Mouse (Mus musculus) lung, postnatal 0 days (tissue): Measurements from ENCODE around the gene Gale. TPM values are rescaled to one million over a fixed set of nuclear protein-coding genes. Genes with fewer than 3 reads are reported as not detected.
"Not testable (repeated sequence)": the region's sequence is repeated elsewhere in the genome, so short reads cannot be mapped to it uniquely, and the experiment has no call there.

Source experiments
- ATAC-seq: fragments of 200-750 bp; cut with Nextera tagmentation; 2 replicates; pipeline ENCODE4 v1.8.0; 2017; ENCODE audit warnings: moderate library complexity
- DNase-seq: peaks from one replicate; pipeline ENCODE4 v3.0.0-alpha.2; 2016; ENCODE audit warnings: low spot score
- H3K27ac ChIP-seq: fragments of 300-500 bp; sonication (generic); 2 replicates; pipeline ENCODE4 v1.5.1; 2014; ENCODE audit warnings: antibody characterized with exemption, mild to moderate bottlenecking, low read length, mixed read lengths
- H3K27me3 ChIP-seq: fragments of 300-500 bp; sonication (generic); replicated peaks from 2 replicates; pipeline ENCODE4 v1.6.1; 2014; ENCODE audit warnings: low read length, mixed read lengths; ENCODE audit not compliant: insufficient read depth
- H3K36me3 ChIP-seq: fragments of 300-500 bp; sonication (generic); 2 replicates; pipeline ENCODE4 v1.6.1; 2014; ENCODE audit warnings: low read length, mixed read lengths; ENCODE audit not compliant: insufficient read depth
- H3K4me1 ChIP-seq: fragments of 300-500 bp; sonication (generic); 2 replicates; pipeline ENCODE4 v1.6.1; 2014; ENCODE audit warnings: antibody characterized with exemption, low read depth, low read length, mixed read lengths; ENCODE audit not compliant: insufficient read depth
- H3K4me2 ChIP-seq: fragments of 300-500 bp; sonication (generic); replicated peaks from 2 replicates; pipeline ENCODE4 v1.6.1; 2014; ENCODE audit warnings: low read depth, mild to moderate bottlenecking, low read length, moderate library complexity, mixed read lengths
- H3K4me3 ChIP-seq: fragments of 300-500 bp; sonication (generic); 2 replicates; pipeline ENCODE4 v1.5.1; 2014; ENCODE audit warnings: low read depth, low read length
- H3K9ac ChIP-seq: fragments of 300-500 bp; sonication (generic); replicated peaks from 2 replicates; pipeline ENCODE4 v1.6.1; 2014; ENCODE audit warnings: low read depth, mild to moderate bottlenecking
- H3K9me3 ChIP-seq: fragments of 300-500 bp; sonication (generic); 2 replicates; pipeline ENCODE4 v1.6.1; 2016; ENCODE audit warnings: low read length, mixed read lengths
- CTCF ChIP-seq: IDR thresholded peaks from 2 replicates; pipeline ENCODE4 v1.5.1; 2016; ENCODE audit warnings: antibody characterized with exemption, mild to moderate bottlenecking
- EP300 ChIP-seq: IDR thresholded peaks from 2 replicates; pipeline ENCODE4 v1.6.1; 2016; ENCODE audit warnings: antibody characterized with exemption, mild to moderate bottlenecking, control low read depth
- WGBS: fragments of 180-500 bp; shearing (Covaris S2); extraction: QIAGEN DNeasy Blood & Tissue Kit; methylation state at CpG from one replicate; pipeline ENCODE4 v1.1.7; 2014; 5-methylcytosine and 5-hydroxymethylcytosine counted together
- polyA plus RNA-seq: library from polyadenylated mRNA; unstranded; fragments of >200 nt; fragmentation: Nextera tagmentation; extraction: Ambion mirVana; gene quantifications from 2 replicates; pipeline ENCODE4 v1.2.1, GENCODE M21; 2015

The Gale gene
- polyA plus RNA-seq, 1 experiment from 2014 or later, result 40.5 TPM

- no peak for ATAC-seq
- H3K4me1 ChIP-seq, result no peaks in the 10 kb centered on the region
- no peak overlapping the region for H3K27ac ChIP-seq
- no peaks in the 10 kb centered on the region for H3K9me3 ChIP-seq
- TF ChIP-seq CTCF, result no peak
- TF ChIP-seq EP300, result no peak
- no peaks in the 10 kb centered on the region; the same call in 1 of the 2 replicates for H3K36me3 ChIP-seq
- no peak for DNase-seq
- H3K4me3 ChIP-seq, result no peak overlapping the region
- WGBS, result 88% methylated on average over 7 of the region's 7 CpGs
- H3K27me3 ChIP-seq, result no peaks in the 10 kb centered on the region
- H3K4me2 ChIP-seq, result no peak overlapping the region
- no peak overlapping the region for H3K9ac ChIP-seq
Observed at GRCm38 (mm10) chr4:135938858-135939257, 24.7 kb upstream of the Gale start.

DNA sequence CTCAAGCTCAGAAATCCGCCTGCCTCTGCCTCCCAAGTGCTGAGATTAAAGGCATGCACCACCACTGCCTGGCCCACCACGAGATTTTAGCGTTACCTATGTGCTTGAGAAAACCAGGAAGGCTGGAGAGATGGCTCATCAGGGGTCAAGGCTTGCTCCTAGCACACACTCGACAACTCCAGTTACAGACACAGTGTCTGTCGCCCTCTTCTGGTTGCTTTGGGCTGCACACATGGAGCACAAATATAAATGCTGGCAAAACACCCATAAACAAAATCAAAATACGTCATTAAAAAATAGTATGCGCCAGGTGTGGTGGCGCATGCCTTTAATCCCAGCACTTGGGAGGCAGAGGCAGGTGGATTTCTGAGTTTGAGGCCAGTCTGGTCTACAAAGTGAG lies 22.5 kb upstream of the Gale start:
- H3K9ac ChIP-seq, H3K4me3 ChIP-seq, H3K36me3 ChIP-seq, H3K4me1 ChIP-seq, H3K4me2 ChIP-seq, H3K9me3 ChIP-seq, H3K27ac ChIP-seq, H3K27me3 ChIP-seq, ATAC-seq, DNase-seq: not testable (repeated sequence)
- peak; percentile 55 for TF ChIP-seq CTCF
- 83% methylated on average over 8 of the region's 8 CpGs for WGBS

GRCm38 (mm10) chr4:135942193-135942592 lies 21.3 kb upstream of the Gale start:
- H3K27ac ChIP-seq, result no peak overlapping the region
- H3K9ac ChIP-seq, result no peak overlapping the region
- no peak overlapping the region for H3K4me2 ChIP-seq
- no peak overlapping the region for H3K4me3 ChIP-seq
- H3K36me3 ChIP-seq, result no peaks in the 10 kb centered on the region; the same call in 1 of the 2 replicates
- WGBS, result 69% methylated on average over 6 of the region's 6 CpGs
- peaks cover 9% of the 10 kb centered on the region; the same call in 1 of the 2 replicates for H3K4me1 ChIP-seq
- DNase-seq (no peak), ATAC-seq (no peak)
- no peaks in the 10 kb centered on the region for H3K9me3 ChIP-seq
- H3K27me3 ChIP-seq, result no peaks in the 10 kb centered on the region
- TF ChIP-seq CTCF (no peak), EP300 (no peak)

DNA sequence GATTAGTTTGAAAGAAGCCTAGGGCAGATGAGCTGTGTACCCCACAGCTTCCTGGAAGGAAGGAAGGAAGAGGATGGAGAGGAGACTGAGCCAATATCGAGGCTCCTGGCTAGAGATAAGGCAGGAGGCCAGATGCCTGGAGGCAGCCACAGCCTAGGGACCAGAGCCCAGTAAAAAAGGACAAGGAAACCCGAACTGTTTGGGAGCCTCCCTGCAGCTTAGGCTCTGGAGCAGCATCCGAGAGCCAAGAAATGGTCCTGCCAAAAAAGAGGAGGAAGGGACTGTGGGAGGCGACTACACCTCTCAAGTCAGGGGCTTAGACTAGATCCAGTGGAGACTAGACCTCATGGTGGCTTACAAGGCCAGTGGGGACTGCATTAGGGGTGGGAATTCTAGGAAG lies 20.1 kb upstream of the Gale start:
- TF ChIP-seq CTCF (no peak), EP300 (no peak)

GRCm38 (mm10) chr4:135945706-135946105 lies 17.8 kb upstream of the Gale start:
- H3K4me2 ChIP-seq, result peak overlapping the region; percentile 75
- peak; percentile 23 for ATAC-seq
- peaks cover 14% of the 10 kb centered on the region; the same call in 1 of the 2 replicates for H3K4me1 ChIP-seq
- H3K9me3 ChIP-seq, result no peaks in the 10 kb centered on the region
- H3K27ac ChIP-seq, result peak overlapping the region; percentile 43
- peak overlapping the region; percentile 79; the same call in 1 of the 2 replicates for H3K9ac ChIP-seq
- no peaks in the 10 kb centered on the region for H3K27me3 ChIP-seq
- DNase-seq, result peak; percentile 58
- peak overlapping the region; percentile 90 for H3K4me3 ChIP-seq
- H3K36me3 ChIP-seq, result no peaks in the 10 kb centered on the region
- WGBS, result 63% methylated on average over 10 of the region's 10 CpGs
- no peak for TF ChIP-seq EP300
- TF ChIP-seq CTCF, result no peak

More for the DNA sequence above, 20.1 kb upstream of the Gale start:
- no peaks in the 10 kb centered on the region for H3K27me3 ChIP-seq
- ATAC-seq (no peak), DNase-seq (no peak)
- H3K27ac ChIP-seq, result no peak overlapping the region
- H3K9ac ChIP-seq, result no peak overlapping the region
- H3K4me2 ChIP-seq, result no peak overlapping the region
- H3K9me3 ChIP-seq, result no peaks in the 10 kb centered on the region
- H3K4me3 ChIP-seq, result no peak overlapping the region
- peaks cover 14% of the 10 kb centered on the region; the same call in 1 of the 2 replicates for H3K4me1 ChIP-seq
- WGBS, result 35% methylated on average over 4 of the region's 4 CpGs
- H3K36me3 ChIP-seq, result no peaks in the 10 kb centered on the region; the same call in 1 of the 2 replicates

DNA sequence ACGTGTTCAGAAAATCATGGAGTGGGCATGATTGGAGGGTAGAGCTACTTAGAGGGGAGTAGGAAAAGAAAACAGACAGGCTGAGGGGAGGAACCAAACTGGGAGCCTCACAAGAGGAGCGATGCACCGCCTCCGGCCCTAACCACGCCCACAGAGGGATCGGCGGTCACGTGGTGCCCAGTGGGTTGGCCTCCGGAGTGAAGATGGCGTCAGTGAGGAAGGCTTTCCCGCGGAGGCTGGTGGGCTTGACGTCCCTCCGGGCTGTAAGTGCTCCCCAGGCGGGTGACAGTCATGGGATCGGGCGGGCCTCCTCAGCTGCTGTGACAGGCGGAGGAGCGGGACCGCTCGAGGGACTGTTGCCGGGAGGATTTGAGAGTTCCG lies 17.3 kb upstream of the Gale start, which contains the start of gene Hmgcl:
Gene Hmgcl, plus strand, starts transcription at position 171 of the 381 bp plus-strand sequence.
- ATAC-seq (peak; percentile 95), DNase-seq (peak; percentile 96)
- peaks cover 14% of the 10 kb centered on the region; the same call in 1 of the 2 replicates for H3K4me1 ChIP-seq
- peak within 1 kb of the TSS; percentile 90 for H3K4me3 ChIP-seq
- TF ChIP-seq EP300 (no peak), CTCF (no peak)
- peak within 1 kb of the TSS; percentile 69 for H3K27ac ChIP-seq
- peak within 1 kb of the TSS; percentile 75 for H3K4me2 ChIP-seq
- peak within 1 kb of the TSS; percentile 79 for H3K9ac ChIP-seq
- H3K27me3 ChIP-seq, result no peaks in the 10 kb centered on the region
- H3K9me3 ChIP-seq, result no peaks in the 10 kb centered on the region
- 1% methylated on average over 23 of the region's 23 CpGs for WGBS
- H3K36me3 ChIP-seq, result 0 out of 2 replicates have a peak, but pooled peaks cover 4% of the 10 kb centered on the region
